Mouse (Mus musculus): Measurements from ENCODE around the gene Eml1.

DNA sequence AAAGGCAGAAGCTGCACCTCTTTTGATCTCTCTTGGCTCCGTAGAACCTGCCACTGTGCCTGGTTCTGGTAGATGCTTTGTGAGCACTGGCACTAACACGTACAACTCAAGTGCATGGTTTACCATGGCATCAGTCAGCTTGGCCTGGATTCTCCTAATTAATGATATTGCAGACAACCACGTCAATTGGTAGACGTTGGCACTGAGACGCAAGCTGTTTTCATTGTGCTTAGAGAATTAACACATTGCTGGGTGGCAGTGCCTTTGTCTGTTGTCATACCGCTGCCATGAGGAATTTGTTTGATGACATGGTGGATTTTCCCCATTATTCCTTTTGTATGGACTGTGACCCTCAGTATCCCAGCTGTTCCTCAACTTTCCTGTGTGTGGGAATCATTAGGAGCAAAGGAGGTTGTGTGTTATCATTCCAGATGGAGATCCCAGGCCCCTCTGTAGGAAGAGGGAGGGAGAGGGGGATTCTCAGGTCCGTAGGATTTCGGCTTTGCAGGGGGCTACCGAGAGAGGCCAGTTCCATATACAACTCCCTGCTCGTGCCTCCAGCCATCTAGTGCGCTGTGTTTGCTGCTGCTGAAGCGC is 194.3 kb downstream of the Eml1 start:
- TF ChIP-seq GATA1 (IDR thresholded peaks at IDR 0.05; ENCODE audit: low read length) (no peak), TAL1 (IDR thresholded peaks at IDR 0.05; ENCODE audit: low read length) (no peak)

Data from erythroblast, embryonic 14.5 days (primary cell).